Mouse (Mus musculus): ENCODE data around the gene Slc3a1. TPM values are rescaled to one million over a fixed set of nuclear protein-coding genes. Genes with fewer than 3 reads are reported as not detected.
A peak's percentile ranks its signal among the peaks of the same experiment; 100 is the strongest.

The Slc3a1 gene
- polyA plus RNA-seq, 1 experiment from 2014 or later = 2.2 TPM

DNA sequence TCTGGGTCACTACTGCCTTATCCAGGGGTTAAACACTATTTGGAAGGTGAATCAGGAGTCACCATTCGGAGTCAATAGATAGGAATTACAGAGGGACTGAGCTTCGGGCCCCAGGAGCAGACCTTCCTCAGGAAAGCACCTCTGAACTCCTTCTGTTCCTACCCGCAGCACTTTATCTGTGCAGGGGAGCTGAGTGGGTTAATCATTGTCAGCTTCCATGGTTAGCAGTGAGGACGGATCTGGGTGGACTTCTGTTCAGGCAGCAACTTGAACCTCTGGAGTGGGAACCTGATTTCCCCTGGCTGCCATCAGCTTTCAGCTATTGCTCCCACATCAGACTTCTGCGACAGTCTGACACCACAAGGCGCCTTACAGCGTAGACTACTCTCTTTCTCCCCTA lies 12.7 kb downstream of the Slc3a1 start:
- Histone ChIP-seq H3K4me2 (ENCODE audit: low read length) (no peak overlapping the region), H3K36me3 (ENCODE audit: control insufficient read depth, insufficient read depth, low read length) (no peaks in the 10 kb centered on the region), H3K9ac (ENCODE audit: low read length) (no peak overlapping the region), H3K4me3 (ENCODE audit: low read depth, low read length) (no peak overlapping the region), H3K9me3 (ENCODE audit: control insufficient read depth, low read length) (no peaks in the 10 kb centered on the region), H3K27me3 (replicated peaks; ENCODE audit: control insufficient read depth, insufficient read depth, low read length) (no peaks in the 10 kb centered on the region), H3K27ac (ENCODE audit: low read depth) (no peak overlapping the region), H3K4me1 (replicated peaks; ENCODE audit: control insufficient read depth, insufficient read depth, low read length) (no peaks in the 10 kb centered on the region)
- ATAC-seq (replicated peaks; ENCODE audit: low FRiP score, low TSS enrichment, low read depth) (peak; percentile 72; the same call in 1 of the 2 replicates), DNase-seq (ENCODE audit: low spot score) (no peak)
- 58% methylated on average over 7 of the region's 7 CpGs for WGBS

DNA sequence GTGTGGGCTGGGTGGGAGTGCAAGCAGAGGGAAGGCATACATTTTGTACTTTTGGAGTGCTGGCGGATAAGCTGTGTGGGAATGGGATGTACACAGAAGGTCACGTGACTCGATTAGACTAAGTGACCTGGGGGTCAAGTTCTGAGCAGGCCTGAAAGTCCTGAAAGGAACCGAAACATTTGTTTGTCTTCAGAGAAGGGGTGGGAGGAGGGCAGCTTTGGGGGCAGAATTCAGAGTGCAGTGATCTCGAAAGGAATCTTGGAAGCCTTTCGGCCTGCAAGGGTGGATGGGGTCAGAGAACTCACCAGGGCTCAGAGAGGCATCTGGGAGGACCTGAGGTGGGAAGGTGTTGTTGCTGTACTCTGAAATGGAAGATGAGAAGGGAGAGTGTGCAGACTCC lies 14.2 kb downstream of the Slc3a1 start:
- Histone ChIP-seq H3K4me2 (ENCODE audit: low read length) (no peak overlapping the region), H3K9me3 (ENCODE audit: control insufficient read depth, low read length) (no peaks in the 10 kb centered on the region), H3K36me3 (ENCODE audit: control insufficient read depth, insufficient read depth, low read length) (no peaks in the 10 kb centered on the region), H3K9ac (ENCODE audit: low read length) (no peak overlapping the region), H3K4me1 (replicated peaks; ENCODE audit: control insufficient read depth, insufficient read depth, low read length) (no peaks in the 10 kb centered on the region), H3K27ac (ENCODE audit: low read depth) (no peak overlapping the region), H3K27me3 (replicated peaks; ENCODE audit: control insufficient read depth, insufficient read depth, low read length) (no peaks in the 10 kb centered on the region), H3K4me3 (ENCODE audit: low read depth, low read length) (no peak overlapping the region)
- 47% methylated on average over 6 of the region's 6 CpGs for WGBS
- ATAC-seq (replicated peaks; ENCODE audit: low FRiP score, low TSS enrichment, low read depth) = no peak
- DNase-seq (ENCODE audit: low spot score) = no peak

DNA sequence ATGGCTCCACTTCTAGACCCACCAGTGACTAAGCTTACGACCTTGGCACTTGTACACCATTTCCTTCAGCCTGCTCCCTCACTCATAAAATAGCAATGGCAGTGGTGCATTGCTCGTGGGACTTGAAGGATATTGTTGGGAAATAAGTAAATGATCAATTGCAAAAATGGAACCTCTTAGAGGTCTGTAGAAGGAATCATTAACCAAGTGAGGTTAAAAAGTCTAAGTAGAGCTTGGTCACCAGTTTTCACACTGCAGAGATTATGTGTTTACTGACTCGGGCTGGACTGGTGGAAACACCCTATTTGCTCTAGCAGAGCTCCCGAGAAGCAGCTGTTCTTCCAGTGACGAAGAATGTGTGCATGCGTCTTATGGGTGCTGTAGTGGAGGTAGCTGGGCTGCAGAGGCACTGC lies 15.2 kb downstream of the Slc3a1 start:
- 73% methylated on average over 6 of the region's 6 CpGs for WGBS
- DNase-seq (ENCODE audit: low spot score) = no peak

DNA sequence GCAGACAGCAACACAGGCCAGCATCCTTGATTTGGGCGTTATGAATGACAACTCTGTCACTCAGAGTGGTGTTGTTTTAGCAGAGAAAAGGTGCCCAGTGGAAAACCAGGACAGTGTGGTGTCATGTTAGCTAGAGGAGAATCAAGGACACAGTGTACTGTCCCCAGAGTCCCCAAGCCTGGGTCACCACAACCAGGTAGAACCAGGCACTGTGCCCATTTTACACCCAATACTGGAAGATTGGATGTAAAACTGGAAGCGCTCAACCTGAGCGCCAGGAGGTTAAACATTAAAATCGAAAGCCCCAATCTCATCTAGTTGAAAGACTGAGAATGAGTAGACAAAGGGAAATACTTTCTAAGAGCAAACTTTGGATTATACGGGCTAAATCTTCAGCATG lies 16.3 kb downstream of the Slc3a1 start:
- Histone ChIP-seq H3K27ac (ENCODE audit: low read depth) (no peak overlapping the region), H3K36me3 (ENCODE audit: control insufficient read depth, insufficient read depth, low read length) (no peaks in the 10 kb centered on the region), H3K4me3 (ENCODE audit: low read depth, low read length) (no peak overlapping the region), H3K9ac (ENCODE audit: low read length) (no peak overlapping the region), H3K4me1 (replicated peaks; ENCODE audit: control insufficient read depth, insufficient read depth, low read length) (no peaks in the 10 kb centered on the region), H3K4me2 (ENCODE audit: low read length) (no peak overlapping the region), H3K27me3 (replicated peaks; ENCODE audit: control insufficient read depth, insufficient read depth, low read length) (no peaks in the 10 kb centered on the region), H3K9me3 (ENCODE audit: control insufficient read depth, low read length) (no peaks in the 10 kb centered on the region)
- DNase-seq (ENCODE audit: low spot score) (no peak), ATAC-seq (replicated peaks; ENCODE audit: low FRiP score, low TSS enrichment, low read depth) (no peak)
- 83% methylated on average over 5 of the region's 5 CpGs for WGBS

More for the DNA sequence above, 15.2 kb downstream of the Slc3a1 start:
- Histone ChIP-seq H3K27ac (ENCODE audit: low read depth) (no peak overlapping the region), H3K4me1 (replicated peaks; ENCODE audit: control insufficient read depth, insufficient read depth, low read length) (no peaks in the 10 kb centered on the region), H3K36me3 (ENCODE audit: control insufficient read depth, insufficient read depth, low read length) (no peaks in the 10 kb centered on the region), H3K27me3 (replicated peaks; ENCODE audit: control insufficient read depth, insufficient read depth, low read length) (no peaks in the 10 kb centered on the region), H3K4me2 (ENCODE audit: low read length) (no peak overlapping the region), H3K4me3 (ENCODE audit: low read depth, low read length) (no peak overlapping the region), H3K9me3 (ENCODE audit: control insufficient read depth, low read length) (no peaks in the 10 kb centered on the region), H3K9ac (ENCODE audit: low read length) (no peak overlapping the region)
- no peak for ATAC-seq (replicated peaks; ENCODE audit: low FRiP score, low TSS enrichment, low read depth)

DNA sequence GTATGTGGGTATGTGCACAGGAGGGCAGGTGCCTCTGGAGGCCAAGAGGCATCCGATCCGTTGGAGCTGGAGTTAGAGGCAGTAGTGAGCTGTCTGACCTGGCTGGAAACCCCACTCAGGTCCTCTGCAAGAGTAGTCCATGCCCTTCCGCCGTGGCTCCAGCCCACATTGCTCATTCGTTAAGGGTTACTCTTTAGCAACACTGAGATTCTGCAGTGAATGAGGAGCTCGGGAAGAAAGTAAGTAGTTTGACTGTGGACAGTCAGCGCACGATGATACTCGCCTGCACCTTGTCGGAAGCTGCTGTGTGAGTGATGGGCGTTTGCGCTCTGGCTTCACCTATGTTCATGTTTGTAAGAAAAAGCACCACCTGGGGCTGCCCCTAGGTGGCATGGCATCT lies 17.0 kb downstream of the Slc3a1 start:
- H3K4me2 ChIP-seq (ENCODE audit: low read length) = no peak overlapping the region
- WGBS = 78% methylated on average over 12 of the region's 12 CpGs
- H3K36me3 ChIP-seq (ENCODE audit: control insufficient read depth, insufficient read depth, low read length) = no peaks in the 10 kb centered on the region
- no peak overlapping the region for H3K4me3 ChIP-seq (ENCODE audit: low read depth, low read length)
- DNase-seq (ENCODE audit: low spot score) = no peak
- ATAC-seq (replicated peaks; ENCODE audit: low FRiP score, low TSS enrichment, low read depth) = no peak
- no peak overlapping the region for H3K9ac ChIP-seq (ENCODE audit: low read length)
- no peaks in the 10 kb centered on the region for H3K4me1 ChIP-seq (replicated peaks; ENCODE audit: control insufficient read depth, insufficient read depth, low read length)
- H3K27me3 ChIP-seq (replicated peaks; ENCODE audit: control insufficient read depth, insufficient read depth, low read length) = no peaks in the 10 kb centered on the region
- H3K9me3 ChIP-seq (ENCODE audit: control insufficient read depth, low read length) = no peaks in the 10 kb centered on the region
- H3K27ac ChIP-seq (ENCODE audit: low read depth) = no peak overlapping the region

DNA sequence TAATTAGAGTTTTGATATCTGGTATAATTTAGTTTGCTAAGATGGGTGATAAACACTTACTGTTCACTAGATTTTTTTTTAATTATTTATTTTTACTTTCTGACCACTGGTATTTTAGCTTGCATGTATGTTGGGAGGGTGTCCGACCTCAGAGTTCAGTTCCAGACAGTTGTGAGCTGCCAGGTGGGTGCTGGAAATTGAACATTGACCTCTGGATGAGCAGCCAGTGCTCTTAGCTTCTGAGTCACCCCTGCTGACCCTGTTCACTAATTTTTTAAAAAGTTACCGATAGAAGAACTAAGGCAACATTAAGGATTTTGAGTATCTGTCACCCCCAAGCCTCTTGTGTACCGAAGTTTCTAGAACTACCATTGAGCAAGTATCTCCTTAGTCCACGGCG lies 20.2 kb downstream of the Slc3a1 start:
- no peaks in the 10 kb centered on the region for H3K4me1 ChIP-seq (replicated peaks; ENCODE audit: control insufficient read depth, insufficient read depth, low read length)
- H3K9ac ChIP-seq (ENCODE audit: low read length) = no peak overlapping the region
- no peaks in the 10 kb centered on the region for H3K27me3 ChIP-seq (replicated peaks; ENCODE audit: control insufficient read depth, insufficient read depth, low read length)
- H3K9me3 ChIP-seq (ENCODE audit: control insufficient read depth, low read length) = no peaks in the 10 kb centered on the region
- H3K4me2 ChIP-seq (ENCODE audit: low read length) = no peak overlapping the region
- WGBS = 95% methylated on average over 5 of the region's 5 CpGs
- no peak overlapping the region for H3K27ac ChIP-seq (ENCODE audit: low read depth)
- ATAC-seq (replicated peaks; ENCODE audit: low FRiP score, low TSS enrichment, low read depth) (no peak), DNase-seq (ENCODE audit: low spot score) (no peak)
- H3K4me3 ChIP-seq (ENCODE audit: low read depth, low read length) = no peak overlapping the region
- no peaks in the 10 kb centered on the region for H3K36me3 ChIP-seq (ENCODE audit: control insufficient read depth, insufficient read depth, low read length)

DNA sequence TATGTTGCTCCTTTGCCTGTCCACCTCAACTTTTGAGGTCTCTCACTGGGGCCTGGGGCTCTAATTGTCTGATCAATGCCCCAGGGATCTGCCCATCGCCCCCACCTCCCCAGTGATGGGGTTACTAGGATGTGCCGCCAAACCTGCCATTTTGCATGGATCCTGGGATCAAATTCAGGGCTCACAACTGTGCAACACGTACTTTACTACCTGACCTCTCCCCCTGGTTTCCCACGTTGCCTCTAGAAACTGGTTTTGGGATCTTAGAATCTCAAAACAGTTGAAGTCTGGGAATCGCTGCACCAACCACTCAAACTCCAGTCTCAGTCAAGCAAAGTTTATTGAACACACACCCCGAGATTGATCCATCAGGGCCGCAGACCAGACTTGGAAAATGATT lies 30.1 kb downstream of the Slc3a1 start:
- Histone ChIP-seq H3K4me1 (replicated peaks; ENCODE audit: control insufficient read depth, insufficient read depth, low read length) (no peaks in the 10 kb centered on the region), H3K27me3 (replicated peaks; ENCODE audit: control insufficient read depth, insufficient read depth, low read length) (no peaks in the 10 kb centered on the region), H3K4me3 (ENCODE audit: low read depth, low read length) (no peak overlapping the region), H3K9me3 (ENCODE audit: control insufficient read depth, low read length) (no peaks in the 10 kb centered on the region), H3K27ac (ENCODE audit: low read depth) (no peak overlapping the region), H3K9ac (ENCODE audit: low read length) (no peak overlapping the region), H3K36me3 (ENCODE audit: control insufficient read depth, insufficient read depth, low read length) (peaks cover 9% of the 10 kb centered on the region), H3K4me2 (ENCODE audit: low read length) (no peak overlapping the region)
- ATAC-seq (replicated peaks; ENCODE audit: low FRiP score, low TSS enrichment, low read depth) (no peak), DNase-seq (ENCODE audit: low spot score) (no peak)
- WGBS = 88% methylated on average over 7 of the region's 7 CpGs

DNA sequence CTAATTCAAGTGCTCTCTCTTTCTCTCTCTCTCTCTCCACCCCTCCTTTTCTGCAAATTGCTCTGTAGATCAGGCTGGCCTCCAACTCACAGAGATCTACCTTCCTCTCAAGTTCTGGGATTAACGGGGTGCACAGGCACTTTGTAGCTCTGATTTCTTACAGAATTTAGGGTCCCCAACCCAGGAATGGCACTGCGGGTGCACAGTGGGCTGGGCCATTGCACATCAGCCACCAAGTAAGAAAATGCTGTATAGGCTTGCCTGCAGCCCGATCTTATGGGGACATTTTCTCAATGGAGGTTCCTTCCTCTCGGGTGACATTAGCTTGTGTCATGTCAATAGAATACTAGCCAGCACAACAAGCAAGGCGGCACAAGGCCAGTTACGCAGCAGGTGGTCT lies 31.0 kb downstream of the Slc3a1 start:
- no peak overlapping the region for H3K4me3 ChIP-seq (ENCODE audit: low read depth, low read length)
- peaks cover 18% of the 10 kb centered on the region for H3K36me3 ChIP-seq (ENCODE audit: control insufficient read depth, insufficient read depth, low read length)
- DNase-seq (ENCODE audit: low spot score) = no peak
- H3K4me1 ChIP-seq (replicated peaks; ENCODE audit: control insufficient read depth, insufficient read depth, low read length) = no peaks in the 10 kb centered on the region
- no peak overlapping the region for H3K9ac ChIP-seq (ENCODE audit: low read length)
- H3K9me3 ChIP-seq (ENCODE audit: control insufficient read depth, low read length) = no peaks in the 10 kb centered on the region
- no peak overlapping the region for H3K27ac ChIP-seq (ENCODE audit: low read depth)
- 92% methylated on average over 6 of the region's 6 CpGs for WGBS
- no peak overlapping the region for H3K4me2 ChIP-seq (ENCODE audit: low read length)
- no peaks in the 10 kb centered on the region for H3K27me3 ChIP-seq (replicated peaks; ENCODE audit: control insufficient read depth, insufficient read depth, low read length)
- ATAC-seq (replicated peaks; ENCODE audit: low FRiP score, low TSS enrichment, low read depth) = no peak

DNA sequence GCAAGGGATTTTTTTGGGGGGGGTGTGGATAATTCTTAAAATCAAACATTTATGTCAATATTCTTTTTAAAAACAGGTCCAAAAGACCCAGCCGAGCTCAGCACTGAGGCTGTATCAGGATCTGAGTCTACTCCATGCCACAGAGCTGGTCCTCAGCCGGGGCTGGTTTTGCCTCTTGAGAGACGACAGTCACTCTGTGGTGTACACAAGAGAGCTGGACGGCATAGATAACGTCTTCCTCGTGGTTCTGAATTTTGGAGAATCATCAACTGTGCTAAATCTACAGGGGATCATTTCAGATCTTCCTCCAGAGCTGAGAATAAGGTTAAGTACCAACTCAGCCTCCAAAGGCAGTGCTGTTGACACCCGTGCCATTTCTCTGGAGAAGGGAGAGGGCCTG lies 35.4 kb downstream of the Slc3a1 start:
- no peak overlapping the region for H3K27ac ChIP-seq (ENCODE audit: low read depth)
- H3K9me3 ChIP-seq (ENCODE audit: control insufficient read depth, low read length) = no peaks in the 10 kb centered on the region
- DNase-seq (ENCODE audit: low spot score) = no peak
- H3K27me3 ChIP-seq (replicated peaks; ENCODE audit: control insufficient read depth, insufficient read depth, low read length) = no peaks in the 10 kb centered on the region
- H3K4me3 ChIP-seq (ENCODE audit: low read depth, low read length) = no peak overlapping the region
- H3K4me2 ChIP-seq (ENCODE audit: low read length) = no peak overlapping the region
- no peaks in the 10 kb centered on the region for H3K4me1 ChIP-seq (replicated peaks; ENCODE audit: control insufficient read depth, insufficient read depth, low read length)
- 88% methylated on average over 7 of the region's 7 CpGs for WGBS
- H3K36me3 ChIP-seq (ENCODE audit: control insufficient read depth, insufficient read depth, low read length) = peaks cover 58% of the 10 kb centered on the region
- ATAC-seq (replicated peaks; ENCODE audit: low FRiP score, low TSS enrichment, low read depth) = no peak
- no peak overlapping the region for H3K9ac ChIP-seq (ENCODE audit: low read length)

Measured in intestine, embryonic 14.5 days (tissue).